Mouse (Mus musculus): ENCODE data around the gene Pdlim4. TPM values are rescaled to one million over a fixed set of nuclear protein-coding genes. Genes with fewer than 3 reads are reported as not detected.

Gene Pdlim4
- polyA plus RNA-seq, 1 experiment from 2014 or later, result 52.1 TPM

- Histone ChIP-seq H3K27me3 (ENCODE audit: control insufficient read depth, insufficient read depth, low read length) (no peaks in the 10 kb centered on the region), H3K4me1 (ENCODE audit: control insufficient read depth, insufficient read depth, low read length) (no peaks in the 10 kb centered on the region), H3K9ac (ENCODE audit: low read depth, low read length) (no peak overlapping the region), H3K9me3 (ENCODE audit: control insufficient read depth, low read length) (no peaks in the 10 kb centered on the region), H3K4me2 (replicated peaks; ENCODE audit: low read depth, low read length) (no peak overlapping the region), H3K36me3 (ENCODE audit: control insufficient read depth, insufficient read depth, low read length) (no peaks in the 10 kb centered on the region), H3K4me3 (ENCODE audit: low read length) (no peak overlapping the region), H3K27ac (ENCODE audit: low read depth, low read length) (no peak overlapping the region)
- WGBS, result 89% methylated on average over 5 of the region's 5 CpGs
- ATAC-seq (ENCODE audit: low FRiP score, low TSS enrichment), result no peak
Observed at GRCm38 (mm10) chr11:54021396-54022093, 47.3 kb downstream of the Pdlim4 start.

GRCm38 (mm10) chr11:54018893-54019732 lies 49.7 kb downstream of the Pdlim4 start:
- no peak overlapping the region for H3K4me3 ChIP-seq (ENCODE audit: low read length)
- H3K27ac ChIP-seq (ENCODE audit: low read depth, low read length), result no peak overlapping the region
- H3K4me2 ChIP-seq (replicated peaks; ENCODE audit: low read depth, low read length), result no peak overlapping the region
- no peaks in the 10 kb centered on the region for H3K4me1 ChIP-seq (ENCODE audit: control insufficient read depth, insufficient read depth, low read length)
- H3K9ac ChIP-seq (ENCODE audit: low read depth, low read length), result no peak overlapping the region
- no peaks in the 10 kb centered on the region for H3K36me3 ChIP-seq (ENCODE audit: control insufficient read depth, insufficient read depth, low read length)
- WGBS, result 82% methylated on average over 3 of the region's 3 CpGs
- H3K27me3 ChIP-seq (ENCODE audit: control insufficient read depth, insufficient read depth, low read length), result no peaks in the 10 kb centered on the region
- ATAC-seq (ENCODE audit: low FRiP score, low TSS enrichment), result no peak
- no peaks in the 10 kb centered on the region for H3K9me3 ChIP-seq (ENCODE audit: control insufficient read depth, low read length)

- no peak for ATAC-seq (ENCODE audit: low FRiP score, low TSS enrichment)
- Histone ChIP-seq H3K4me2 (replicated peaks; ENCODE audit: low read depth, low read length) (no peak overlapping the region), H3K27me3 (ENCODE audit: control insufficient read depth, insufficient read depth, low read length) (no peaks in the 10 kb centered on the region), H3K36me3 (ENCODE audit: control insufficient read depth, insufficient read depth, low read length) (no peaks in the 10 kb centered on the region), H3K27ac (ENCODE audit: low read depth, low read length) (no peak overlapping the region), H3K4me1 (ENCODE audit: control insufficient read depth, insufficient read depth, low read length) (no peaks in the 10 kb centered on the region), H3K9me3 (ENCODE audit: control insufficient read depth, low read length) (no peaks in the 10 kb centered on the region), H3K9ac (ENCODE audit: low read depth, low read length) (no peak overlapping the region), H3K4me3 (ENCODE audit: low read length) (no peak overlapping the region)
- 77% methylated on average over 4 of the region's 4 CpGs for WGBS
Observed at GRCm38 (mm10) chr11:54017596-54017995, 51.2 kb downstream of the Pdlim4 start.

GRCm38 (mm10) chr11:54016051-54016450 lies 52.8 kb downstream of the Pdlim4 start:
- Histone ChIP-seq H3K4me3 (ENCODE audit: low read length) (no peak overlapping the region), H3K9ac (ENCODE audit: low read depth, low read length) (no peak overlapping the region), H3K36me3 (ENCODE audit: control insufficient read depth, insufficient read depth, low read length) (no peaks in the 10 kb centered on the region), H3K27me3 (ENCODE audit: control insufficient read depth, insufficient read depth, low read length) (no peaks in the 10 kb centered on the region), H3K9me3 (ENCODE audit: control insufficient read depth, low read length) (no peaks in the 10 kb centered on the region), H3K27ac (ENCODE audit: low read depth, low read length) (no peak overlapping the region), H3K4me1 (ENCODE audit: control insufficient read depth, insufficient read depth, low read length) (no peaks in the 10 kb centered on the region), H3K4me2 (replicated peaks; ENCODE audit: low read depth, low read length) (no peak overlapping the region)
- no peak for ATAC-seq (ENCODE audit: low FRiP score, low TSS enrichment)
- WGBS, result 59% methylated on average over 8 of the region's 8 CpGs

GRCm38 (mm10) chr11:54012961-54013360 lies 55.9 kb downstream of the Pdlim4 start:
- no peaks in the 10 kb centered on the region for H3K4me1 ChIP-seq (ENCODE audit: control insufficient read depth, insufficient read depth, low read length)
- H3K36me3 ChIP-seq (ENCODE audit: control insufficient read depth, insufficient read depth, low read length), result no peaks in the 10 kb centered on the region
- no peaks in the 10 kb centered on the region for H3K9me3 ChIP-seq (ENCODE audit: control insufficient read depth, low read length)
- ATAC-seq (ENCODE audit: low FRiP score, low TSS enrichment), result no peak
- H3K27ac ChIP-seq (ENCODE audit: low read depth, low read length), result no peak overlapping the region
- no peak overlapping the region for H3K9ac ChIP-seq (ENCODE audit: low read depth, low read length)
- 78% methylated on average over 5 of the region's 5 CpGs for WGBS
- no peaks in the 10 kb centered on the region for H3K27me3 ChIP-seq (ENCODE audit: control insufficient read depth, insufficient read depth, low read length)
- H3K4me2 ChIP-seq (replicated peaks; ENCODE audit: low read depth, low read length), result no peak overlapping the region
- no peak overlapping the region for H3K4me3 ChIP-seq (ENCODE audit: low read length)

GRCm38 (mm10) chr11:54011255-54011654 lies 57.6 kb downstream of the Pdlim4 start:
- no peak overlapping the region for H3K9ac ChIP-seq (ENCODE audit: low read depth, low read length)
- no peak for ATAC-seq (ENCODE audit: low FRiP score, low TSS enrichment)
- H3K27ac ChIP-seq (ENCODE audit: low read depth, low read length), result no peak overlapping the region
- H3K9me3 ChIP-seq (ENCODE audit: control insufficient read depth, low read length), result no peaks in the 10 kb centered on the region
- H3K4me1 ChIP-seq (ENCODE audit: control insufficient read depth, insufficient read depth, low read length), result no peaks in the 10 kb centered on the region
- 89% methylated on average over 2 of the region's 2 CpGs for WGBS
- H3K4me3 ChIP-seq (ENCODE audit: low read length), result no peak overlapping the region
- no peaks in the 10 kb centered on the region for H3K36me3 ChIP-seq (ENCODE audit: control insufficient read depth, insufficient read depth, low read length)
- H3K27me3 ChIP-seq (ENCODE audit: control insufficient read depth, insufficient read depth, low read length), result no peaks in the 10 kb centered on the region
- no peak overlapping the region for H3K4me2 ChIP-seq (replicated peaks; ENCODE audit: low read depth, low read length)

- no peaks in the 10 kb centered on the region for H3K9me3 ChIP-seq (ENCODE audit: control insufficient read depth, low read length)
- H3K4me3 ChIP-seq (ENCODE audit: low read length), result no peak overlapping the region
- no peaks in the 10 kb centered on the region for H3K36me3 ChIP-seq (ENCODE audit: control insufficient read depth, insufficient read depth, low read length)
- no peak overlapping the region for H3K9ac ChIP-seq (ENCODE audit: low read depth, low read length)
- no peaks in the 10 kb centered on the region for H3K4me1 ChIP-seq (ENCODE audit: control insufficient read depth, insufficient read depth, low read length)
- no peaks in the 10 kb centered on the region for H3K27me3 ChIP-seq (ENCODE audit: control insufficient read depth, insufficient read depth, low read length)
- ATAC-seq (ENCODE audit: low FRiP score, low TSS enrichment), result no peak
- WGBS, result 65% methylated on average over 10 of the region's 10 CpGs
- H3K4me2 ChIP-seq (replicated peaks; ENCODE audit: low read depth, low read length), result no peak overlapping the region
- H3K27ac ChIP-seq (ENCODE audit: low read depth, low read length), result no peak overlapping the region
Observed at GRCm38 (mm10) chr11:54008416-54008920, 60.3 kb downstream of the Pdlim4 start.

- Histone ChIP-seq H3K36me3 (ENCODE audit: control insufficient read depth, insufficient read depth, low read length) (no peaks in the 10 kb centered on the region), H3K9ac (ENCODE audit: low read depth, low read length) (no peak overlapping the region), H3K27me3 (ENCODE audit: control insufficient read depth, insufficient read depth, low read length) (no peaks in the 10 kb centered on the region), H3K9me3 (ENCODE audit: control insufficient read depth, low read length) (no peaks in the 10 kb centered on the region), H3K4me1 (ENCODE audit: control insufficient read depth, insufficient read depth, low read length) (no peaks in the 10 kb centered on the region), H3K27ac (ENCODE audit: low read depth, low read length) (no peak overlapping the region), H3K4me2 (replicated peaks; ENCODE audit: low read depth, low read length) (no peak overlapping the region), H3K4me3 (ENCODE audit: low read length) (no peak overlapping the region)
- 88% methylated on average over 11 of the region's 11 CpGs for WGBS
- ATAC-seq (ENCODE audit: low FRiP score, low TSS enrichment), result no peak
Observed at GRCm38 (mm10) chr11:54007717-54008116, 61.1 kb downstream of the Pdlim4 start.

- Histone ChIP-seq H3K36me3 (ENCODE audit: control insufficient read depth, insufficient read depth, low read length) (no peaks in the 10 kb centered on the region), H3K4me3 (ENCODE audit: low read length) (no peak overlapping the region), H3K4me1 (ENCODE audit: control insufficient read depth, insufficient read depth, low read length) (no peaks in the 10 kb centered on the region), H3K9ac (ENCODE audit: low read depth, low read length) (no peak overlapping the region), H3K9me3 (ENCODE audit: control insufficient read depth, low read length) (no peaks in the 10 kb centered on the region), H3K27ac (ENCODE audit: low read depth, low read length) (no peak overlapping the region), H3K4me2 (replicated peaks; ENCODE audit: low read depth, low read length) (no peak overlapping the region), H3K27me3 (ENCODE audit: control insufficient read depth, insufficient read depth, low read length) (no peaks in the 10 kb centered on the region)
- ATAC-seq (ENCODE audit: low FRiP score, low TSS enrichment), result no peak
- 56% methylated on average over 4 of the region's 4 CpGs for WGBS
Observed at GRCm38 (mm10) chr11:54006901-54007300, 61.9 kb downstream of the Pdlim4 start.

All from kidney, embryonic 14.5 days (tissue).